Mouse (Mus musculus): ENCODE measurements at regions not wholly inside any gene's neighbourhood (a gene's known extent, or its start where the extent isn't known, plus 50 kb on each side); places are given as distances from the start of the nearest gene placed in this dataset.

- no peak overlapping the region for H3K27ac ChIP-seq (replicated peaks)
- no peak overlapping the region for H3K4me3 ChIP-seq
- ATAC-seq (ENCODE audit: extremely low read depth, insufficient number of reproducible peaks, low FRiP score, low TSS enrichment) = no peak
- WGBS = 71% methylated on average over 4 of the region's 4 CpGs
- H3K27me3 ChIP-seq (replicated peaks) = no peaks in the 10 kb centered on the region
- H3K9ac ChIP-seq = no peak overlapping the region
- H3K36me3 ChIP-seq = no peaks in the 10 kb centered on the region
- H3K4me1 ChIP-seq = no peaks in the 10 kb centered on the region
- H3K4me2 ChIP-seq = no peak overlapping the region
- H3K9me3 ChIP-seq = 0 out of 2 replicates have a peak, but pooled peaks cover 3% of the 10 kb centered on the region
These were observed 510.7 kb upstream of the Tle4 start for GRCm38 (mm10) chr19:15108441-15109026.

GRCm38 (mm10) chr19:15095054-15095453 lies 497.2 kb upstream of the Tle4 start:
- ATAC-seq (ENCODE audit: extremely low read depth, insufficient number of reproducible peaks, low FRiP score, low TSS enrichment) = no peak
- Histone ChIP-seq H3K27me3 (replicated peaks) (no peaks in the 10 kb centered on the region), H3K9me3 (no peaks in the 10 kb centered on the region), H3K9ac (no peak overlapping the region), H3K36me3 (no peaks in the 10 kb centered on the region), H3K4me1 (no peaks in the 10 kb centered on the region), H3K4me2 (no peak overlapping the region), H3K27ac (replicated peaks) (no peak overlapping the region), H3K4me3 (no peak overlapping the region)
- WGBS = 73% methylated on average over 1 of the region's 1 CpGs

GRCm38 (mm10) chr19:15093534-15093933 lies 495.7 kb upstream of the Tle4 start:
- H3K27me3 ChIP-seq (replicated peaks) = no peaks in the 10 kb centered on the region
- H3K9me3 ChIP-seq = no peaks in the 10 kb centered on the region
- WGBS = 60% methylated on average over 3 of the region's 3 CpGs
- H3K4me3 ChIP-seq = no peak overlapping the region
- no peak for ATAC-seq (ENCODE audit: extremely low read depth, insufficient number of reproducible peaks, low FRiP score, low TSS enrichment)
- H3K4me1 ChIP-seq = no peaks in the 10 kb centered on the region
- no peak overlapping the region for H3K9ac ChIP-seq
- no peaks in the 10 kb centered on the region for H3K36me3 ChIP-seq
- no peak overlapping the region for H3K27ac ChIP-seq (replicated peaks)
- no peak overlapping the region for H3K4me2 ChIP-seq

- Histone ChIP-seq H3K36me3 (no peaks in the 10 kb centered on the region), H3K9me3 (no peaks in the 10 kb centered on the region), H3K4me1 (no peaks in the 10 kb centered on the region), H3K27me3 (replicated peaks) (no peaks in the 10 kb centered on the region), H3K9ac (no peak overlapping the region), H3K4me2 (no peak overlapping the region), H3K27ac (replicated peaks) (no peak overlapping the region), H3K4me3 (no peak overlapping the region)
- 77% methylated on average over 4 of the region's 4 CpGs for WGBS
- ATAC-seq (ENCODE audit: extremely low read depth, insufficient number of reproducible peaks, low FRiP score, low TSS enrichment) = no peak
These were observed 482.8 kb upstream of the Tle4 start for GRCm38 (mm10) chr19:15080638-15081037.

- WGBS = 73% methylated on average over 3 of the region's 3 CpGs
- Histone ChIP-seq H3K9me3 (0 out of 2 replicates have a peak, but pooled peaks cover 4% of the 10 kb centered on the region), H3K9ac (no peak overlapping the region), H3K4me3 (no peak overlapping the region), H3K4me1 (no peaks in the 10 kb centered on the region), H3K36me3 (no peaks in the 10 kb centered on the region), H3K27me3 (replicated peaks) (no peaks in the 10 kb centered on the region), H3K4me2 (no peak overlapping the region), H3K27ac (replicated peaks) (no peak overlapping the region)
- ATAC-seq (ENCODE audit: extremely low read depth, insufficient number of reproducible peaks, low FRiP score, low TSS enrichment) = no peak
These were observed 459.9 kb upstream of the Tle4 start for GRCm38 (mm10) chr19:15057801-15058200.

- H3K9ac ChIP-seq = no peak overlapping the region
- no peaks in the 10 kb centered on the region for H3K36me3 ChIP-seq
- 0 out of 2 replicates have a peak, but pooled peaks cover 6% of the 10 kb centered on the region for H3K4me1 ChIP-seq
- H3K9me3 ChIP-seq = no peaks in the 10 kb centered on the region
- H3K27ac ChIP-seq (replicated peaks) = no peak overlapping the region
- WGBS = 57% methylated on average over 3 of the region's 3 CpGs
- no peak overlapping the region for H3K4me2 ChIP-seq
- H3K4me3 ChIP-seq = no peak overlapping the region
- no peak for ATAC-seq (ENCODE audit: extremely low read depth, insufficient number of reproducible peaks, low FRiP score, low TSS enrichment)
- H3K27me3 ChIP-seq (replicated peaks) = no peaks in the 10 kb centered on the region
These were observed 455.8 kb upstream of the Tle4 start for GRCm38 (mm10) chr19:15053582-15054141.

- 78% methylated on average over 10 of the region's 10 CpGs for WGBS
- Histone ChIP-seq H3K27me3 (replicated peaks) (no peaks in the 10 kb centered on the region), H3K27ac (replicated peaks) (no peak overlapping the region), H3K4me2 (no peak overlapping the region), H3K36me3 (no peaks in the 10 kb centered on the region), H3K4me3 (no peak overlapping the region), H3K9ac (no peak overlapping the region), H3K9me3 (no peaks in the 10 kb centered on the region), H3K4me1 (peaks cover 12% of the 10 kb centered on the region)
- no peak for ATAC-seq (ENCODE audit: extremely low read depth, insufficient number of reproducible peaks, low FRiP score, low TSS enrichment)
These were observed 454.9 kb upstream of the Tle4 start for GRCm38 (mm10) chr19:15052642-15053239.

- 37% methylated on average over 2 of the region's 2 CpGs for WGBS
- Histone ChIP-seq H3K9ac (no peak overlapping the region), H3K27me3 (replicated peaks) (no peaks in the 10 kb centered on the region), H3K27ac (replicated peaks) (no peak overlapping the region), H3K9me3 (no peaks in the 10 kb centered on the region), H3K4me2 (no peak overlapping the region), H3K36me3 (no peaks in the 10 kb centered on the region), H3K4me3 (no peak overlapping the region), H3K4me1 (peaks cover 18% of the 10 kb centered on the region)
- ATAC-seq (ENCODE audit: extremely low read depth, insufficient number of reproducible peaks, low FRiP score, low TSS enrichment) = no peak
These were observed 450.0 kb upstream of the Tle4 start for GRCm38 (mm10) chr19:15047896-15048295.

- Histone ChIP-seq H3K36me3 (no peaks in the 10 kb centered on the region), H3K4me1 (peaks cover 18% of the 10 kb centered on the region), H3K9ac (no peak overlapping the region), H3K27ac (replicated peaks) (no peak overlapping the region), H3K4me3 (no peak overlapping the region), H3K4me2 (no peak overlapping the region), H3K9me3 (no peaks in the 10 kb centered on the region), H3K27me3 (replicated peaks) (no peaks in the 10 kb centered on the region)
- WGBS = 76% methylated on average over 4 of the region's 4 CpGs
- ATAC-seq (ENCODE audit: extremely low read depth, insufficient number of reproducible peaks, low FRiP score, low TSS enrichment) = no peak
These were observed 449.5 kb upstream of the Tle4 start for GRCm38 (mm10) chr19:15047306-15047868.

- no peak for ATAC-seq (ENCODE audit: extremely low read depth, insufficient number of reproducible peaks, low FRiP score, low TSS enrichment)
- no peak overlapping the region for H3K4me2 ChIP-seq
- peaks cover 10% of the 10 kb centered on the region; the same call in 1 of the 2 replicates for H3K27me3 ChIP-seq (replicated peaks)
- 22% methylated on average over 3 of the region's 3 CpGs for WGBS
- H3K9ac ChIP-seq = no peak overlapping the region
- H3K9me3 ChIP-seq = no peaks in the 10 kb centered on the region
- H3K36me3 ChIP-seq = no peaks in the 10 kb centered on the region
- H3K4me3 ChIP-seq = no peak overlapping the region
- no peaks in the 10 kb centered on the region for H3K4me1 ChIP-seq
- H3K27ac ChIP-seq (replicated peaks) = no peak overlapping the region
These were observed 437.7 kb upstream of the Tle4 start for GRCm38 (mm10) chr19:15035554-15035953.

- H3K27ac ChIP-seq (replicated peaks) = no peak overlapping the region
- H3K4me2 ChIP-seq = no peak overlapping the region
- no peaks in the 10 kb centered on the region for H3K36me3 ChIP-seq
- H3K9me3 ChIP-seq = no peaks in the 10 kb centered on the region
- no peak overlapping the region for H3K9ac ChIP-seq
- no peaks in the 10 kb centered on the region for H3K4me1 ChIP-seq
- H3K27me3 ChIP-seq (replicated peaks) = peaks cover 10% of the 10 kb centered on the region; the same call in 1 of the 2 replicates
- 67% methylated on average over 8 of the region's 8 CpGs for WGBS
- ATAC-seq (ENCODE audit: extremely low read depth, insufficient number of reproducible peaks, low FRiP score, low TSS enrichment) = no peak
- H3K4me3 ChIP-seq = no peak overlapping the region
These were observed 436.1 kb upstream of the Tle4 start for GRCm38 (mm10) chr19:15033921-15034320.

Measured in heart, embryonic 13.5 days (tissue).